Mouse (Mus musculus) midbrain, embryonic 11.5 days (tissue): ENCODE data around the gene Gadd45a. TPM values are rescaled to one million over a fixed set of nuclear protein-coding genes. Genes with fewer than 3 reads are reported as not detected.

Source experiments
- ATAC-seq: fragments of 200-750 bp; cut with Nextera tagmentation; 2 replicates; pipeline ENCODE4 v1.8.0; 2017; ENCODE audit warnings: moderate TSS enrichment, moderate library complexity; ENCODE audit not compliant: low FRiP score
- DNase-seq: peaks from one replicate; pipeline ENCODE4 v3.0.0; 2015; ENCODE audit warnings: low spot score; ENCODE audit errors: missing footprints
- H3K27ac ChIP-seq: fragments of 300-500 bp; sonication (generic); 2 replicates; pipeline ENCODE4 v1.5.1; 2014; ENCODE audit warnings: low read depth, low read length
- H3K27me3 ChIP-seq: fragments of 300-500 bp; sonication (generic); 2 replicates; pipeline ENCODE4 v1.6.1; 2014; ENCODE audit warnings: mild to moderate bottlenecking, low read length, moderate library complexity, mixed read lengths; ENCODE audit not compliant: control insufficient read depth, insufficient read depth
- H3K36me3 ChIP-seq: fragments of 300-500 bp; sonication (generic); 2 replicates; pipeline ENCODE4 v1.6.1; 2014; ENCODE audit warnings: mild to moderate bottlenecking, low read length, moderate library complexity, mixed read lengths; ENCODE audit not compliant: control insufficient read depth, insufficient read depth
- H3K4me1 ChIP-seq: fragments of 300-500 bp; sonication (generic); 2 replicates; pipeline ENCODE4 v1.6.1; 2014; ENCODE audit warnings: low read length; ENCODE audit not compliant: control insufficient read depth, insufficient read depth
- H3K4me2 ChIP-seq: fragments of 300-500 bp; sonication (generic); 2 replicates; pipeline ENCODE4 v1.6.1; 2014; ENCODE audit warnings: mild to moderate bottlenecking, moderate library complexity
- H3K4me3 ChIP-seq: fragments of 300-500 bp; sonication (generic); 2 replicates; pipeline ENCODE4 v1.5.1; 2014; ENCODE audit warnings: low read depth, low read length
- H3K9ac ChIP-seq: fragments of 300-500 bp; sonication (generic); 2 replicates; pipeline ENCODE4 v1.6.1; 2014; ENCODE audit warnings: low read length
- H3K9me3 ChIP-seq: fragments of 300-500 bp; sonication (generic); 2 replicates; pipeline ENCODE4 v1.6.1; 2016; ENCODE audit warnings: low read length; ENCODE audit not compliant: control insufficient read depth
- WGBS: fragments of 180-500 bp; shearing (Covaris S2); extraction: QIAGEN DNeasy Blood & Tissue Kit; methylation state at CpG from one replicate; pipeline ENCODE4 v1.1.7; 2014; 5-methylcytosine and 5-hydroxymethylcytosine counted together
- polyA plus RNA-seq: library from polyadenylated mRNA; unstranded; fragments of >200 nt; fragmentation: Nextera tagmentation; extraction: Ambion mirVana; gene quantifications from 2 replicates; pipeline ENCODE4 v1.2.1, GENCODE M21; 2014

Gene Gadd45a
- polyA plus RNA-seq, 1 experiment from 2014 or later: 13.2 TPM

- Histone ChIP-seq H3K9ac (no peak overlapping the region), H3K9me3 (no peaks in the 10 kb centered on the region), H3K27ac (no peak overlapping the region), H3K4me3 (no peak overlapping the region), H3K4me2 (no peak overlapping the region), H3K4me1 (no peaks in the 10 kb centered on the region), H3K27me3 (no peaks in the 10 kb centered on the region), H3K36me3 (no peaks in the 10 kb centered on the region)
- DNase-seq: peak; percentile 37
- 75% methylated on average over 7 of the region's 7 CpGs for WGBS
- no peak for ATAC-seq
Observed at GRCm38 (mm10) chr6:67016520-67017111, 20.6 kb downstream of the Gadd45a start.

GRCm38 (mm10) chr6:67015739-67016519 is 21.3 kb downstream of the Gadd45a start:
- DNase-seq (peak; percentile 69), ATAC-seq (no peak)
- 81% methylated on average over 8 of the region's 8 CpGs for WGBS
- H3K36me3 ChIP-seq: no peaks in the 10 kb centered on the region
- H3K27ac ChIP-seq: no peak overlapping the region
- no peak overlapping the region for H3K4me2 ChIP-seq
- no peak overlapping the region for H3K9ac ChIP-seq
- H3K4me1 ChIP-seq: no peaks in the 10 kb centered on the region
- H3K9me3 ChIP-seq: no peaks in the 10 kb centered on the region
- no peak overlapping the region for H3K4me3 ChIP-seq
- no peaks in the 10 kb centered on the region for H3K27me3 ChIP-seq

GRCm38 (mm10) chr6:67014679-67015075 is 22.6 kb downstream of the Gadd45a start:
- no peak overlapping the region for H3K27ac ChIP-seq
- no peak overlapping the region for H3K4me2 ChIP-seq
- no peaks in the 10 kb centered on the region for H3K4me1 ChIP-seq
- H3K27me3 ChIP-seq: no peaks in the 10 kb centered on the region
- ATAC-seq (no peak), DNase-seq (no peak)
- WGBS: 92% methylated on average over 1 of the region's 1 CpGs
- H3K4me3 ChIP-seq: no peak overlapping the region
- no peaks in the 10 kb centered on the region for H3K9me3 ChIP-seq
- H3K36me3 ChIP-seq: no peaks in the 10 kb centered on the region
- H3K9ac ChIP-seq: no peak overlapping the region

GRCm38 (mm10) chr6:67013949-67014678 is 23.1 kb downstream of the Gadd45a start:
- H3K4me2 ChIP-seq: no peak overlapping the region
- no peak overlapping the region for H3K9ac ChIP-seq
- H3K4me1 ChIP-seq: no peaks in the 10 kb centered on the region
- no peaks in the 10 kb centered on the region for H3K36me3 ChIP-seq
- H3K27ac ChIP-seq: no peak overlapping the region
- H3K4me3 ChIP-seq: no peak overlapping the region
- no peaks in the 10 kb centered on the region for H3K27me3 ChIP-seq
- 92% methylated on average over 9 of the region's 9 CpGs for WGBS
- no peaks in the 10 kb centered on the region for H3K9me3 ChIP-seq
- no peak for ATAC-seq
- DNase-seq: peak; percentile 69

- Histone ChIP-seq H3K36me3 (no peaks in the 10 kb centered on the region), H3K9ac (no peak overlapping the region), H3K9me3 (no peaks in the 10 kb centered on the region), H3K27me3 (no peaks in the 10 kb centered on the region), H3K4me1 (no peaks in the 10 kb centered on the region), H3K27ac (no peak overlapping the region), H3K4me2 (no peak overlapping the region), H3K4me3 (no peak overlapping the region)
- WGBS: 93% methylated on average over 6 of the region's 6 CpGs
- no peak for DNase-seq
- no peak for ATAC-seq
Observed at GRCm38 (mm10) chr6:67013293-67013948, 23.8 kb downstream of the Gadd45a start.

GRCm38 (mm10) chr6:67011217-67011518 is 26.1 kb downstream of the Gadd45a start:
- Histone ChIP-seq H3K9ac (no peak overlapping the region), H3K4me3 (no peak overlapping the region), H3K27me3 (no peaks in the 10 kb centered on the region), H3K9me3 (no peaks in the 10 kb centered on the region), H3K27ac (no peak overlapping the region), H3K4me2 (no peak overlapping the region), H3K4me1 (no peaks in the 10 kb centered on the region), H3K36me3 (no peaks in the 10 kb centered on the region)
- ATAC-seq (no peak), DNase-seq (no peak)

GRCm38 (mm10) chr6:67010370-67011216 is 26.7 kb downstream of the Gadd45a start:
- WGBS: 66% methylated on average over 7 of the region's 7 CpGs
- Histone ChIP-seq H3K9me3 (no peaks in the 10 kb centered on the region), H3K27me3 (no peaks in the 10 kb centered on the region), H3K36me3 (no peaks in the 10 kb centered on the region), H3K9ac (no peak overlapping the region), H3K4me2 (no peak overlapping the region), H3K4me1 (no peaks in the 10 kb centered on the region), H3K27ac (no peak overlapping the region), H3K4me3 (no peak overlapping the region)
- ATAC-seq (peak; percentile 52; the same call in 1 of the 2 replicates), DNase-seq (peak; percentile 75)

- Histone ChIP-seq H3K4me1 (no peaks in the 10 kb centered on the region), H3K27me3 (no peaks in the 10 kb centered on the region), H3K4me2 (no peak overlapping the region), H3K36me3 (no peaks in the 10 kb centered on the region), H3K4me3 (no peak overlapping the region), H3K9me3 (no peaks in the 10 kb centered on the region), H3K27ac (no peak overlapping the region), H3K9ac (no peak overlapping the region)
- DNase-seq (no peak), ATAC-seq (no peak)
- 90% methylated on average over 3 of the region's 3 CpGs for WGBS
Observed at GRCm38 (mm10) chr6:67009888-67010287, 27.4 kb downstream of the Gadd45a start.
